Mouse (Mus musculus): ENCODE data around the gene Rassf3. TPM values are rescaled to one million over a fixed set of nuclear protein-coding genes. Genes with fewer than 3 reads are reported as not detected.
A peak's percentile ranks its signal among the peaks of the same experiment; 100 is the strongest.

Rassf3 gene
- polyA plus RNA-seq, 1 experiment from 2014 or later, result 14.8 TPM

GRCm38 (mm10) chr10:121425506-121426025, 50.6 kb downstream of the Rassf3 start:
- Histone ChIP-seq H3K27ac (ENCODE audit: low read length) (peak overlapping the region; percentile 93; the same call in 1 of the 2 replicates), H3K9me3 (ENCODE audit: low read length) (no peaks in the 10 kb centered on the region), H3K4me3 (ENCODE audit: low read length) (no peak overlapping the region), H3K27me3 (ENCODE audit: insufficient read depth, low read length) (no peaks in the 10 kb centered on the region), H3K9ac (replicated peaks; ENCODE audit: low read length) (no peak overlapping the region), H3K36me3 (ENCODE audit: insufficient read depth, low read length) (no peaks in the 10 kb centered on the region), H3K4me2 (replicated peaks; ENCODE audit: low read depth, low read length) (no peak overlapping the region), H3K4me1 (ENCODE audit: insufficient read depth, low read length) (peaks cover 85% of the 10 kb centered on the region)
- ATAC-seq (ENCODE audit: low FRiP score, low TSS enrichment), result no peak
- WGBS, result 78% methylated on average over 14 of the region's 14 CpGs

- no peaks in the 10 kb centered on the region for H3K36me3 ChIP-seq (ENCODE audit: insufficient read depth, low read length)
- H3K4me3 ChIP-seq (ENCODE audit: low read length), result no peak overlapping the region
- no peak overlapping the region for H3K27ac ChIP-seq (ENCODE audit: low read length)
- H3K4me1 ChIP-seq (ENCODE audit: insufficient read depth, low read length), result peaks cover 85% of the 10 kb centered on the region
- WGBS, result 87% methylated on average over 5 of the region's 5 CpGs
- no peak overlapping the region for H3K4me2 ChIP-seq (replicated peaks; ENCODE audit: low read depth, low read length)
- H3K27me3 ChIP-seq (ENCODE audit: insufficient read depth, low read length), result no peaks in the 10 kb centered on the region
- no peaks in the 10 kb centered on the region for H3K9me3 ChIP-seq (ENCODE audit: low read length)
- H3K9ac ChIP-seq (replicated peaks; ENCODE audit: low read length), result no peak overlapping the region
- no peak for ATAC-seq (ENCODE audit: low FRiP score, low TSS enrichment)
These were observed 51.1 kb downstream of the Rassf3 start for GRCm38 (mm10) chr10:121425079-121425478.

- Histone ChIP-seq H3K4me3 (ENCODE audit: low read length) (no peak overlapping the region), H3K27me3 (ENCODE audit: insufficient read depth, low read length) (no peaks in the 10 kb centered on the region), H3K4me2 (replicated peaks; ENCODE audit: low read depth, low read length) (no peak overlapping the region), H3K27ac (ENCODE audit: low read length) (no peak overlapping the region), H3K36me3 (ENCODE audit: insufficient read depth, low read length) (no peaks in the 10 kb centered on the region), H3K9ac (replicated peaks; ENCODE audit: low read length) (no peak overlapping the region), H3K9me3 (ENCODE audit: low read length) (no peaks in the 10 kb centered on the region), H3K4me1 (ENCODE audit: insufficient read depth, low read length) (peaks cover 85% of the 10 kb centered on the region)
- ATAC-seq (ENCODE audit: low FRiP score, low TSS enrichment), result no peak
- WGBS, result 74% methylated on average over 3 of the region's 3 CpGs
These were observed 51.7 kb downstream of the Rassf3 start for GRCm38 (mm10) chr10:121424455-121424854.

- H3K36me3 ChIP-seq (ENCODE audit: insufficient read depth, low read length), result no peaks in the 10 kb centered on the region
- H3K9ac ChIP-seq (replicated peaks; ENCODE audit: low read length), result no peak overlapping the region
- peak overlapping the region; percentile 56 for H3K27ac ChIP-seq (ENCODE audit: low read length)
- ATAC-seq (ENCODE audit: low FRiP score, low TSS enrichment), result no peak
- no peak overlapping the region for H3K4me3 ChIP-seq (ENCODE audit: low read length)
- no peaks in the 10 kb centered on the region for H3K9me3 ChIP-seq (ENCODE audit: low read length)
- no peak overlapping the region for H3K4me2 ChIP-seq (replicated peaks; ENCODE audit: low read depth, low read length)
- H3K27me3 ChIP-seq (ENCODE audit: insufficient read depth, low read length), result no peaks in the 10 kb centered on the region
- WGBS, result 47% methylated on average over 16 of the region's 16 CpGs
- peaks cover 85% of the 10 kb centered on the region for H3K4me1 ChIP-seq (ENCODE audit: insufficient read depth, low read length)
These were observed 52.4 kb downstream of the Rassf3 start for GRCm38 (mm10) chr10:121423541-121424349.

GRCm38 (mm10) chr10:121422294-121422693, 53.9 kb downstream of the Rassf3 start:
- Histone ChIP-seq H3K9me3 (ENCODE audit: low read length) (no peaks in the 10 kb centered on the region), H3K27me3 (ENCODE audit: insufficient read depth, low read length) (no peaks in the 10 kb centered on the region), H3K27ac (ENCODE audit: low read length) (no peak overlapping the region), H3K9ac (replicated peaks; ENCODE audit: low read length) (no peak overlapping the region), H3K4me3 (ENCODE audit: low read length) (no peak overlapping the region), H3K36me3 (ENCODE audit: insufficient read depth, low read length) (no peaks in the 10 kb centered on the region), H3K4me2 (replicated peaks; ENCODE audit: low read depth, low read length) (no peak overlapping the region), H3K4me1 (ENCODE audit: insufficient read depth, low read length) (peaks cover 73% of the 10 kb centered on the region)
- 84% methylated on average over 6 of the region's 6 CpGs for WGBS
- no peak for ATAC-seq (ENCODE audit: low FRiP score, low TSS enrichment)

- Histone ChIP-seq H3K4me2 (replicated peaks; ENCODE audit: low read depth, low read length) (no peak overlapping the region), H3K27me3 (ENCODE audit: insufficient read depth, low read length) (no peaks in the 10 kb centered on the region), H3K9ac (replicated peaks; ENCODE audit: low read length) (no peak overlapping the region), H3K36me3 (ENCODE audit: insufficient read depth, low read length) (no peaks in the 10 kb centered on the region), H3K9me3 (ENCODE audit: low read length) (no peaks in the 10 kb centered on the region), H3K4me1 (ENCODE audit: insufficient read depth, low read length) (peaks cover 74% of the 10 kb centered on the region), H3K27ac (ENCODE audit: low read length) (no peak overlapping the region), H3K4me3 (ENCODE audit: low read length) (no peak overlapping the region)
- 80% methylated on average over 11 of the region's 11 CpGs for WGBS
- ATAC-seq (ENCODE audit: low FRiP score, low TSS enrichment), result no peak
These were observed 54.4 kb downstream of the Rassf3 start for GRCm38 (mm10) chr10:121421657-121422290.

- no peak for ATAC-seq (ENCODE audit: low FRiP score, low TSS enrichment)
- 55% methylated on average over 9 of the region's 9 CpGs for WGBS
- no peak overlapping the region for H3K4me3 ChIP-seq (ENCODE audit: low read length)
- no peaks in the 10 kb centered on the region for H3K36me3 ChIP-seq (ENCODE audit: insufficient read depth, low read length)
- no peak overlapping the region for H3K4me2 ChIP-seq (replicated peaks; ENCODE audit: low read depth, low read length)
- H3K27me3 ChIP-seq (ENCODE audit: insufficient read depth, low read length), result no peaks in the 10 kb centered on the region
- H3K4me1 ChIP-seq (ENCODE audit: insufficient read depth, low read length), result peaks cover 74% of the 10 kb centered on the region
- H3K27ac ChIP-seq (ENCODE audit: low read length), result no peak overlapping the region
- no peak overlapping the region for H3K9ac ChIP-seq (replicated peaks; ENCODE audit: low read length)
- no peaks in the 10 kb centered on the region for H3K9me3 ChIP-seq (ENCODE audit: low read length)
These were observed 55.1 kb downstream of the Rassf3 start for GRCm38 (mm10) chr10:121421023-121421422.

GRCm38 (mm10) chr10:121419640-121420470, 56.3 kb downstream of the Rassf3 start:
- Histone ChIP-seq H3K4me2 (replicated peaks; ENCODE audit: low read depth, low read length) (peak overlapping the region; percentile 30), H3K9me3 (ENCODE audit: low read length) (no peaks in the 10 kb centered on the region), H3K4me3 (ENCODE audit: low read length) (no peak overlapping the region), H3K27me3 (ENCODE audit: insufficient read depth, low read length) (no peaks in the 10 kb centered on the region), H3K27ac (ENCODE audit: low read length) (peak overlapping the region; percentile 31; the same call in 1 of the 2 replicates), H3K36me3 (ENCODE audit: insufficient read depth, low read length) (peaks cover 3% of the 10 kb centered on the region; the same call in 1 of the 2 replicates), H3K4me1 (ENCODE audit: insufficient read depth, low read length) (peaks cover 68% of the 10 kb centered on the region), H3K9ac (replicated peaks; ENCODE audit: low read length) (no peak overlapping the region)
- peak; percentile 62 for ATAC-seq (ENCODE audit: low FRiP score, low TSS enrichment)
- 24% methylated on average over 22 of the region's 22 CpGs for WGBS

GRCm38 (mm10) chr10:121418835-121419234, 57.3 kb downstream of the Rassf3 start:
- no peak overlapping the region for H3K4me3 ChIP-seq (ENCODE audit: low read length)
- H3K27me3 ChIP-seq (ENCODE audit: insufficient read depth, low read length), result no peaks in the 10 kb centered on the region
- no peaks in the 10 kb centered on the region for H3K9me3 ChIP-seq (ENCODE audit: low read length)
- no peak for ATAC-seq (ENCODE audit: low FRiP score, low TSS enrichment)
- peaks cover 62% of the 10 kb centered on the region for H3K4me1 ChIP-seq (ENCODE audit: insufficient read depth, low read length)
- no peak overlapping the region for H3K4me2 ChIP-seq (replicated peaks; ENCODE audit: low read depth, low read length)
- no peak overlapping the region for H3K27ac ChIP-seq (ENCODE audit: low read length)
- WGBS, result 89% methylated on average over 14 of the region's 14 CpGs
- H3K36me3 ChIP-seq (ENCODE audit: insufficient read depth, low read length), result peaks cover 7% of the 10 kb centered on the region
- no peak overlapping the region for H3K9ac ChIP-seq (replicated peaks; ENCODE audit: low read length)
